Mouse (Mus musculus): Measurements from ENCODE around the gene Nog. TPM values are rescaled to one million over a fixed set of nuclear protein-coding genes. Genes with fewer than 3 reads are reported as not detected.

Gene Nog
- polyA plus RNA-seq, 1 experiment from 2014 or later, result 3.3 TPM

DNA sequence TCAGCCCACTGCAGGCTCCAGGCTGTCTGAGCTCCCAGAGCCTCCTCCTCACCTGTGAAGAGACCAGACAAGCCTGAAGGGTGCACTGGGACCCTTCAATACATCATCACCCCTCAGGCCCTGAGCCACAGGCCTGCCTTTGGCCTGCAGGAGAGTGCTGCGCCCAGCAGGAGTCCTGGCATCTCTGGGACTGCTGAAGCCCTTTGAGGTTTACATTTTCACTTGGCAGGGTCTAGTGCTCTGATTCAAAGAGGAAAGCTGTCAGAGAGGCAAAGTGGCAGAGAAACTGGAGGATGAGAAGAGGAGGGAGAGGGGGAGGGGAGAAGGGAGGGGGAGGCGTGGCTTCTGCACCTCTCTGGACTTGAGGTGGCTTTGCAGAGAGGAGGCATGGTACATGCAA, 44.2 kb downstream of the Nog start:
- Histone ChIP-seq H3K27ac (replicated peaks) (no peak overlapping the region; the same call in 1 of the 2 replicates), H3K36me3 (no peaks in the 10 kb centered on the region), H3K27me3 (ENCODE audit: low read depth, poor library complexity, severe bottlenecking) (peaks cover 5% of the 10 kb centered on the region; the same call in 1 of the 2 replicates), H3K4me3 (no peak overlapping the region), H3K4me1 (peaks cover 27% of the 10 kb centered on the region), H3K9me3 (replicated peaks) (no peaks in the 10 kb centered on the region)
- 52% methylated on average over 2 of the region's 2 CpGs for WGBS
- no peak for DNase-seq (ENCODE audit: low spot score)

DNA sequence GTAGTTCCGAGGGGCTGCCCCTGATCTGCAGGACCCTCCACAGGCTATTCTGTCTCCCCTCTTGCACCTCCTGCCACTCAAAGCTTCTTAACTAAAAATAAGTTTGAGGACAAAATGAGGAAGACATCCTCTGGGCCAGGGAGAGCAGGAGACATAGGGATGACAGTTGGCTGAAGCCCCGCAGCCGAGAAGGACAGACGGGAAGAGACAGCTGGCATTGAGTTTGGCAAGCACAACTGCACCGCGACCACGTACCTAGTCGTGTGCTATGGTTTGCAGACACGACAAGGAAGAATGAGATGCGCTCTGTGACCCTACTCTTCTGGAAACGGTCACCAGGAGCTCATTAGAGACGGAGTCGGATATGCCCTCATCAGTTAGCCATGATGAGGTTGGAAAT, 48.2 kb downstream of the Nog start:
- H3K36me3 ChIP-seq, result no peaks in the 10 kb centered on the region
- DNase-seq (ENCODE audit: low spot score), result no peak
- peaks cover 13% of the 10 kb centered on the region for H3K4me1 ChIP-seq

More for the DNA sequence above, 48.2 kb downstream of the Nog start:
- no peak overlapping the region for H3K27ac ChIP-seq (replicated peaks)
- no peaks in the 10 kb centered on the region; the same call in 1 of the 2 replicates for H3K9me3 ChIP-seq (replicated peaks)
- 89% methylated on average over 13 of the region's 13 CpGs for WGBS
- H3K4me3 ChIP-seq, result no peak overlapping the region
- H3K27me3 ChIP-seq (ENCODE audit: low read depth, poor library complexity, severe bottlenecking), result no peaks in the 10 kb centered on the region; the same call in 1 of the 2 replicates

Other genes starting within 250 kb of the Nog start
- 4.2 and 6.1 TPM in 2 replicates for gene Dgke, start 235.5 kb downstream of the Nog start, polyA plus RNA-seq (2016; fragmentation: Nextera tagmentation; extraction: Ambion mirVana)
- gene Gm525, start 228.5 kb downstream of the Nog start, polyA plus RNA-seq (2016; fragmentation: Nextera tagmentation; extraction: Ambion mirVana), result not detected in 2 replicates

Data from midbrain, embryonic 10.5 days (tissue).